Mouse (Mus musculus) spleen, adult 2 months (tissue): ENCODE data around the gene Castor2. TPM values are rescaled to one million over a fixed set of nuclear protein-coding genes. Genes with fewer than 3 reads are reported as not detected.

Source experiments
- DNase-seq, 2 experiments: peaks; one replicate each; pipeline versions ENCODE4 v3.0.0 to v3.0.0-alpha.2; 2012 to 2021; ENCODE audit warnings: low spot score in 2 of 2, low read depth in 1 of 2
- H3K27ac ChIP-seq: fragments of 200-500 bp; 2 replicates; pipeline ENCODE4 v1.5.1; 2012; ENCODE audit warnings: low read length, inconsistent platforms; ENCODE audit not compliant: insufficient read depth
- H3K27me3 ChIP-seq: fragments of 200-500 bp; 2 replicates; pipeline ENCODE4 v1.6.1; 2012; ENCODE audit warnings: mild to moderate bottlenecking, moderate library complexity, low read length, inconsistent platforms; ENCODE audit not compliant: control insufficient read depth, insufficient read depth
- H3K36me3 ChIP-seq: fragments of 200-500 bp; 2 replicates; pipeline ENCODE4 v1.6.1; 2012; ENCODE audit warnings: mild to moderate bottlenecking, low read length, inconsistent platforms; ENCODE audit not compliant: control insufficient read depth, insufficient read depth
- H3K4me1 ChIP-seq: fragments of 200-500 bp; 2 replicates; pipeline ENCODE4 v1.6.1; 2011; ENCODE audit warnings: inconsistent platforms; ENCODE audit not compliant: control insufficient read depth, insufficient read depth, insufficient read length
- H3K4me3 ChIP-seq: fragments of 200-500 bp; 2 replicates; pipeline ENCODE4 v1.5.1; 2011; ENCODE audit warnings: mild to moderate bottlenecking, inconsistent platforms; ENCODE audit not compliant: insufficient read depth, insufficient read length; ENCODE audit errors: extremely low read depth
- CTCF ChIP-seq: fragments of 200-500 bp; IDR thresholded peaks from 2 replicates; pipeline ENCODE4 v1.5.1; 2011; ENCODE audit warnings: mild to moderate bottlenecking, inconsistent platforms; ENCODE audit not compliant: insufficient read depth, insufficient read length, insufficient replicate concordance; ENCODE audit errors: extremely low read depth
- POLR2A ChIP-seq: fragments of 200-500 bp; IDR thresholded peaks from 2 replicates; pipeline ENCODE4 v1.6.1; 2011; ENCODE audit warnings: low read depth, low read length, inconsistent platforms
- WGBS: fragments of 180-500 bp; shearing (Covaris S2); methylation state at CpG from one replicate; pipeline ENCODE4 v1.1.7; 2018; 5-methylcytosine and 5-hydroxymethylcytosine counted together
- polyA plus RNA-seq: library from polyadenylated mRNA; depleted of rRNA; stranded (reverse); fragments of >200 nt; gene quantifications from 2 replicates; pipeline ENCODE4 v1.2.3, GENCODE M21; 2012

Castor2 gene
- polyA plus RNA-seq, 1 experiment = 5.3 TPM

DNA sequence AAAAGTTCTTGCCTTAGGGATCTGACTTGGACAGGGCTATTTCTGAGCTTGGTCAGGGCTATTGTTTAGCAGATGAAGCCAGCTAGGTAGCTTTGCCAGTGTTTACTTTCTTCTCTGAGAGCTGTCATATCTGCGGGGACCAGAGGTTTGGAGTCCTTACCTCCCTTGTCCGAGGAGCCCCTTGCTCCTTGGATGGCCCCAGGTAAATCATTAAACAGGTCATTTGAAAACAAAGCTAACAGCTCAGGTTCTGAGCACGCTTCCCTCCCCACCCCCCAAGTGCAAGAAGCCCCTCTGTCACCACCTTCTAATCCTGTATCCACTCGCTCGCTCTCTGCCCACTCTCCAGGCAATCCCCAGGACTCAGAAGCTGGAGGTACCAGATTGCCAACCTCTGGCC lies 1.8 kb downstream of the Castor2 start:
- WGBS = 89% methylated on average over 5 of the region's 5 CpGs
- H3K4me1 ChIP-seq = peaks cover 3% of the 10 kb centered on the region; the same call in 1 of the 2 replicates
- no peaks in the 10 kb centered on the region for H3K36me3 ChIP-seq
- no peak for TF ChIP-seq POLR2A
- no peak for TF ChIP-seq CTCF
- H3K27ac ChIP-seq = no peak overlapping the region
- no peak overlapping the region for H3K4me3 ChIP-seq
- H3K27me3 ChIP-seq = no peaks in the 10 kb centered on the region
- DNase-seq = no peak

DNA sequence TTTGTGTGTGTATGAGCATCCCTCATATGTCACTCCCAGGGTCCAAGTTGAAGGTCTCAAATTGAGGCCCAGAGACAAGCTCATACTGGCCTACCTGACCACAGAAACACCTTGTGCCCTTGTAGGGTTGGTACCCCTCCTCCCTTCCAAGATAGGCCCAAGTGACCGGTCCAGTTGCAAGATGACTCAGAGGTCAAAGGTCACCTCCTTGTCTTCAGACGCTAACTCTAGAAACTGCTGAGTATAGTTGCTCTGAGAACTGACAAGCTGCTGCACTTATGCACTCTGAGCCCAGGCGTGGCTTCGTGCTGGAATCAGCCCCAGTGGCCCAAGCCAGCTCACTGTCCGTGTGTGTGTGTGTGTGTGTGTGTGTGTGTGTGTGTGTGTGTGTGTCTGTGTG lies 2.4 kb downstream of the Castor2 start:
- DNase-seq = no peak
- WGBS = 80% methylated on average over 5 of the region's 5 CpGs
- peaks cover 3% of the 10 kb centered on the region; the same call in 1 of the 2 replicates for H3K4me1 ChIP-seq
- no peaks in the 10 kb centered on the region for H3K27me3 ChIP-seq
- H3K27ac ChIP-seq = no peak overlapping the region
- no peak overlapping the region for H3K4me3 ChIP-seq
- TF ChIP-seq POLR2A (no peak), CTCF (no peak)
- no peaks in the 10 kb centered on the region for H3K36me3 ChIP-seq

DNA sequence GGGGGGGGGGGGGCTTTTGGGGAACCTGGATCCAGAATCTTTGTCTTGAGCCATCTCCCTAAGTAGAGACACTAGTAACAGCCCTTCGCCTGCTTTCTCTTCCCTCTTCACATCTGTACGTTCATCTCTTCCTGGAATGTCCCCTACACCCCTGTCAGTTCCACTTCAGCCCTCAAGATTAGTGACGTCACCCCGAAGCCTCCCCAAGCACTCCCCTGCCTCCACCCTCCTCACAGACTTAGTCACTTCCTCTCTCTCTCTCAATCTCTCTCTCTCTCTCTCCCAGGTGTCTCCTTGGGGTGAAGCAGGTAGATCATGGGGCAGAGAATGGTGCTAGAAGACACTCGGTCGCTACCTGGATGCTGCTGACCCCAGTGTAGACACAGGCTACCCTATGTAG lies 3.2 kb downstream of the Castor2 start:
- Histone ChIP-seq H3K27ac (no peak overlapping the region), H3K36me3 (no peaks in the 10 kb centered on the region), H3K27me3 (no peaks in the 10 kb centered on the region), H3K4me1 (peaks cover 3% of the 10 kb centered on the region; the same call in 1 of the 2 replicates), H3K4me3 (no peak overlapping the region)
- no peak for TF ChIP-seq CTCF
- TF ChIP-seq POLR2A = no peak
- WGBS = 48% methylated on average over 6 of the region's 6 CpGs
- DNase-seq = no peak

- Histone ChIP-seq H3K36me3 (no peaks in the 10 kb centered on the region), H3K27ac (no peak overlapping the region), H3K4me3 (no peak overlapping the region), H3K4me1 (no peaks in the 10 kb centered on the region), H3K27me3 (no peaks in the 10 kb centered on the region)
- no peak for DNase-seq
- TF ChIP-seq POLR2A (no peak), CTCF (no peak)
- 81% methylated on average over 8 of the region's 8 CpGs for WGBS
These were observed 6.3 kb downstream of the Castor2 start for GRCm38 (mm10) chr5:134105829-134106228.

- Histone ChIP-seq H3K36me3 (no peaks in the 10 kb centered on the region), H3K4me1 (no peaks in the 10 kb centered on the region), H3K4me3 (no peak overlapping the region), H3K27ac (no peak overlapping the region), H3K27me3 (no peaks in the 10 kb centered on the region)
- TF ChIP-seq POLR2A (no peak), CTCF (no peak)
- no peak for DNase-seq
- 87% methylated on average over 5 of the region's 5 CpGs for WGBS
These were observed 15.5 kb downstream of the Castor2 start for GRCm38 (mm10) chr5:134114981-134115380.

DNA sequence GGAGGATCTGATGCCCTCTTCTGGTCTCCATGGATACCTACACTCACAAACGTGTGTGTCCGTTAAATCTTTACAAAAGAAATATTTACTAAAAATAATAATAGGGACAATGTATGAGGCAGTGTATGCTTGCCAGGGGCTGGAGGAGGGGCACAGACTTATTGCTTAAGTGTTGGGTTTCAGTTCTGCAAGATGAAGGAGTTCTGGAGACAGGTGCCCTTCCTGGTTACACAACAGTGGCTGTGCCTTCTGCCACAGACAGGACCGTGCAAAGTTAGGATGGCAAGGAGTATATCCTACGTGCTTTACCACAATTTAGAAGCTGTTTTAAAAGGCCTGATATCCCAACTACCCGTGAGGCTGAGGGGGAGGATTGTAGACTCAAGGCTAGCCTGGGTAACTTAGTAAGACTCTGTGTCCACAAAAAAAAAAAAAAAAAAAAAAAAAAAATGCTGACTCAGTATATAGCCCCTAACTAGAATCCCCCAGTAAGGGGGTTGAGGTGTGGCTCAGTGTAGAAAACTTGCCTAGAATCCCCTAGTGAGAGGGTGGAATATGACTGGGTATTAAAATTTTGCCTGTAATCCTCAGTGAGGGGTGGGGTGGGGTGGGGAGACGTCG lies 16.2 kb downstream of the Castor2 start:
- no peak overlapping the region for H3K4me3 ChIP-seq
- no peak overlapping the region for H3K27ac ChIP-seq
- H3K36me3 ChIP-seq = no peaks in the 10 kb centered on the region
- H3K27me3 ChIP-seq = no peaks in the 10 kb centered on the region
- H3K4me1 ChIP-seq = no peaks in the 10 kb centered on the region
- WGBS = 78% methylated on average over 7 of the region's 7 CpGs
- no peak for DNase-seq
- TF ChIP-seq CTCF (no peak), POLR2A (no peak)

DNA sequence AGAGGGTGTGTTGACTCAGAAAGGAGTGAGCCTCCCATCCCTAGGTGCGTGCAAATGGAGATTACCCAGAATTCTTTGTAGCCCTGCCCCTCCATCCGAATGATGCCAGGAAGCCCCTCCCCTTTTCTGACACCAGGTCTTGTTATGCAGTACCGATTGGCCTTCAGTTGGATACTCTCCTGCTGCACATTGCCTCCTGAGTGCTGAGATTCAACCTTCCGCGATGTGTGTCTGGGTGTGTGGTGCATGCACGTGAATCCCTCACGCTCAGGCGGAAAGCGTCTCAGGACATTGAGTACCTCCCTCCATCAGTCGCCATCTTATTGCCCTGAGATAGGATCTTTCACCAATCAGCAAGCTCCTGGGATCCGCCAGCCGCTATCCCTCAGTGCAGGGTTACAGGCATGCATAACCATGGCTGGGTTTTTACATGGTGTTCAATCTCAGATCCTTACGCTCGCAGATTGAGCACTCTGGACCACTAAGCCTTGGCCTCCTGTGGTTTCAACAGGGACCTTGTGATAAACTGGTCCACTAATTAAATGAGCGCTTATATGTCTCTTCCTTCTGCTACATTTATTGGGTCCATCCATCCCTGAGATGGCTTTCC lies 19.4 kb downstream of the Castor2 start:
- no peak overlapping the region for H3K4me3 ChIP-seq
- DNase-seq = no peak
- H3K27me3 ChIP-seq = no peaks in the 10 kb centered on the region
- H3K4me1 ChIP-seq = no peaks in the 10 kb centered on the region
- TF ChIP-seq POLR2A = no peak
- TF ChIP-seq CTCF = no peak
- H3K36me3 ChIP-seq = no peaks in the 10 kb centered on the region
- no peak overlapping the region for H3K27ac ChIP-seq
- WGBS = 96% methylated on average over 15 of the region's 15 CpGs
